Mouse (Mus musculus) cerebellum, adult 8-10 months (tissue): Measurements from ENCODE around the gene Entpd3.
"Not testable (repeated sequence)": the region's sequence is repeated elsewhere in the genome, so short reads cannot be mapped to it uniquely, and the experiment has no call there.

ENCODE experiments used
- DNase-seq: peaks from one replicate; pipeline ENCODE4 v3.0.0; 2022

The Entpd3 gene

GRCm38 (mm10) chr9:120539662-120540251 lies at the start of gene Entpd3:
Entpd3 (plus strand) TSS chr9:120539818.
- peak; percentile 5 for DNase-seq

DNA sequence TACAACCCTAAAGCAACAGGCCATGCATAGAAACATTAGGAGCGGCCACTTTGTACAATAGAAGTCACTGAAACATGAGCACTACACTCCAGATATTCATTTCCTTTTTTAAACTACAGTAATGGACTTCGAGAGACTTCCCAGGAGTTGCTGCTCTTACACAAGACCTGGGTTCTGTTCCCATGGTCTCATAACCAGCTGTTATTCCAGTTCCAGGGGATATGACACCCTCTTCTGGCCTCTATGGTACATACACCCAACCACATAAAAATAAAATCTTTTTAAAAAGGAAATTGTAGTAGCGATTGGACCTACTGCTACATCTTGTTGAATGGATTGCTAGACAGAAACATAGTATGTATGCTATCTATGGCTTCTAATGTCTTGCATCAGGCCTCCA lies 48.1 kb upstream of the Entpd3 start:
- DNase-seq, result no peak

DNA sequence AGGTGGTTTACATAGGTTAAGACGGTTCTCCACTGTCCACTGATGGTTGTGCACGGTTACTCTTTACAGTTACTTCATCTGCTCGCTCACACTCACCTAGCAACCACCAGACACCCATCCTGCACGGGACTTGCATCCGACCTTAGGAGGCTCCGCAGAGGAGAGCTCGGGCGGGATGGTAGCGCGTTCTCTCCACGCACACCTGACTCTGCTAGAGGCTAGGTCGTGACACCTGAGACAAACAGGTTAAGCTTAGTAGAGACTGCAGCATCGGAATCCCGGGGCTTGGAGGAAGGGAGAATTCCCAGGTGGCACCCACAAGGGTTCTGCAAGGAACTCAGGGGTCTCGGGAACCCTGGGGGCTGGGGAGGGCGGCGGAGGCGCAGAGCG lies 47.6 kb upstream of the Entpd3 start, which contains the start of gene Eif1b:
Gene Eif1b (plus strand): TSS at position 223 of the 390 bp plus-strand sequence.
- no peak for DNase-seq

DNA sequence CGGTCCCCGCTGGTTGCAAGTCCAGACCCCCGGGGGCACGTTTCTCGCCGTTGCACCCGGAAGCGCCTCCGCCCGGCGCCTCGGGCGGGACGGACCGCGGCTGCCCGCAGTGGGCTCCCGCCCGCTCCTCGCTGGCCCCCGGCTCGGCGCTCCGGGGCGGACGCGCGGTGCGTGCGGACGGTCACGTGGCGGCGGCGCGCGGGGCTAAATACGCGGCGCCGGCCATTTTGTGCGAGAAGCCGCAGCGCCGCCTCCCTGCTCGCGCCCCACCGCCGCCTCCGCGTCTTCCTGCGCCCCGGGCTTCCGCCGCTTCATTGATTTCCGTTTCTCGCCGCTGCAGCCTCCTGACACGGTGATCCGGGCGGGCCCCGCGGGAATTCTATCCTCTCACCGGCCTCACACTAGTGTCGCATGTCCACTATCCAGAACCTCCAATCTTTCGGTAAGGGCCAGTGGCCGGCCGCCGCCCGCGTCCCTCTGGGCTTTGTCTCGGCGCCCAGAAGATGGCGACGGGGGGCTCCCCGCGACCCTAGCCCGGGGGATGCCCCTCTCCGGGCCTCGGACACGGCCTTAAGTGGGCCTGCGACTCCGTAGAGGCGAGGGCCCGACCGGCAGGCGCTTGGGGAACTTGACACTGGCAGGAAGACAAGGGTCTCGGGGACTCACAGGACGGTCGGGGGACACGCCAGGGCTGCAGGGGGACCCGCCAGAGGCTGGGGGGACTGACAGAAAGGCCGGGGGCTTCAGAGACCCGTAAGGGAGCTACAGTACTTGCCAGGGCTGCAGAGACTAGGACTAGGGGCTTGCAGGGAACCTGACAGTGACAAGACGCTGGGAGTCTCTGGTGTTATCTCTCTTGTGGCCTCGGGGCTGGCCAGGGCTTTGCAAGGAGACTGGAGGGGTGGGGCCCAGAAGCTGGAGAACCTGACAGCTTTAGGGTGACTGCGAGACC lies 46.9 kb upstream of the Entpd3 start:
- peak; percentile 82 for DNase-seq

DNA sequence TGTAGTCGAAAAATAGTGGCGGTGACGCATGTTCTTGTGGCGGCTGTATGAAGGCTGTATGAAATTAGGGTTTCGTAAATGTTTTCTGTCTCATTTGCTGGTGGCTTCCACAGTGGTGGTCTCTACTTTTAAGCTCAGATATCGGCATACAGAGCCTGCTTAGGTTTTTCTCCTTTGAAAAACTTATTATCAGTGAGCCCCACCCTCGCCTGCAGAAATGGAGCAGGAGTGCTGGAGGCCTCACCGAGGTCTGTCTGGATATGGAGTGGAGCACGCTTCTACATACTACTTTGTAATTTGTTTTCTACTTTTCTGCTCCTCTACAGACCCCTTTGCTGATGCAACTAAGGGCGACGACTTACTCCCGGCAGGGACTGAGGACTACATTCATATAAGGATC lies 45.8 kb upstream of the Entpd3 start:
- DNase-seq, result no peak

DNA sequence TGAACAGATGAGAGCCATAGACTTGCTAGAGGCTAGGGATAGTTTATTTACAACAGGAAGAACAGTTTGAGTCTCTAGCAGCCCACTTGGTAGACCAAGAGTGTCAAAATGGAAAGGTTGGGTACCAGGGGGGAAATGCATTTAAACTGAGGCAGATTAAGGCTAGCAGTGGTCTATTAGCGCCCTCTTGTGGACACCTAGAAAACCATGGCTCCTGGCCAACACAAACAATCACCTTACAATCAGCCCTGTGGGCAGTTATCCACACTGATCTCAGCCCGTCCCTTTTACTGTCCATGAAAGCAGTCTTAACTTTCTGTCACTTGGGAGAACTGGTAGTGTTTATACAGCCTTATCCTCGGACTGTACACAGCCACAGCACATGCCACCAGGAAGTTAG lies 42.9 kb upstream of the Entpd3 start:
- peak; percentile 80 for DNase-seq

DNA sequence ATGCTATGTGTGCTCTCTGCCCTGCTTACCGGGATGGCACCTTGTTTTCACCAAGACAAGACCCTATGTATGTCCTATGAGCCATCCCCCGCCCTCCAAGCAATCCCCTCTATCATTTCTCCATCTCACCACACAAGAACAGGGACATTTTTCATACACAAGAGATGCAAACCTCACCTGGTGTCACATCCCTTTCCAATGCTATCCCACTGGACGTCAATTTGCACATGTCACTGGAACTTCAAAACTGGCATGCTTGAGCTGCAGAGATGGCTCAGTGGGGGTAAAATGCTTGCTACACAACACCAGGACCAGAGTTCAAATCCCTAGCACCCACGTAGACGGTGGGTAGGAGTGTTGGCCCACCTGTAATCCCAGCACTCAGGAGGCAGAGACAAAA lies 41.6 kb upstream of the Entpd3 start:
- no peak for DNase-seq

DNA sequence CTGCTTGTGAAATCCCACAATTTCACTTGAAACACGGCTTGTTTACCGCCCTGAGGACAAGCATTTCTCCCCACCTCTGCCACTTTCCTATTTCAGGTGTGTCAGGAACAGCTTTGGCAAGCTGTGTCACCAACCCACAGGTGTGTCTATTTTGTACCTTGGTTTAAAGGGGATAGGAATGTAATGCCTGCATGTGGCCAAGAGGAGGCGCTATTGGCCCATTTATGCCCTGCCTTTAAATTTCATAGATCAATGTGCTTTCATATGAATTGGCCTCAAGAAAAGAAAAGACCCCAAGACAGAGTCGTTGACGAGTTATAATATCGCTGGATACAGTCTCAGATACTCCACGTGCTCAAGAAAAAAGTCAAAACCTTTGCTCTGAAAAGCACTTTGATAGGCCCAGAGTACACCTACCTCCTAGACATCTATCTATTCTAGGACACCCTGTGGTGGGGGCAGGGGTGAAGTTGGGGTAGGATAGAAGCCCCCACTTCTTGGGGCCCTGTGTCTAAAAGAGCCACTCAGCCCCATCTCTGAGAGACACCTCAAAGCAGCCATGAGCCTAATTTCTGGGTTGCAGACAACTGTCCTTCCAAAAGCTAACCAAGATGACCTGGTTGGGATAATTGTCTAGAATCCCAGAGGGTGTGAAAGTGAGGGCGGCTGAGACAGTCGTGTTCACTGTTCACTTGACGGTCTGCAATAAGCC lies 38.3 kb upstream of the Entpd3 start:
- no peak for DNase-seq

GRCm38 (mm10) chr9:120502013-120502412 lies 37.6 kb upstream of the Entpd3 start:
- DNase-seq, result peak; percentile 77

- DNase-seq, result no peak
Measured at GRCm38 (mm10) chr9:120504423-120504822, 35.2 kb upstream of the Entpd3 start.

DNA sequence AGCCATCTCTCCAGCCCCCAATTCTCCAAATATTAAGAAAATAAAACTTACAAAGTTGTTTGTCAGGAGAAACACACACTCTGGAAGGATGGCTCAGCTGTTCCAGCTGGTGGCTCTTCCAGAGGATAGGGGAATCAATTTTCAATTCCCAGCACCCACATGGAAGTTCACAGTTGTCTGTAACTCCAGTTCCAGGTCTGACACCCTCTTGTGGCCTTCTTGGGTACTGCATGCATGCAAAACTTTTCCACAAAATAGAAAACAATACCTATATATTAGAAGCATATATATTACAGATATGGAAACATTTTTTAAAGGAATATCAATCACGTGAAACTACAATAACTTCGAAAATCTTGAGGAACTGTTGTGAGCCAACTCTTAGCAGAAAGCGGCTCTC lies 27.8 kb upstream of the Entpd3 start:
- DNase-seq, result no peak

- DNase-seq, result no peak
Measured at GRCm38 (mm10) chr9:120516720-120517119, 22.9 kb upstream of the Entpd3 start.

- no peak for DNase-seq
Measured at GRCm38 (mm10) chr9:120518946-120519345, 20.7 kb upstream of the Entpd3 start.

GRCm38 (mm10) chr9:120519469-120520125 lies 20.0 kb upstream of the Entpd3 start:
- no peak for DNase-seq

GRCm38 (mm10) chr9:120521161-120521560 lies 18.5 kb upstream of the Entpd3 start:
- DNase-seq, result no peak

- DNase-seq, result no peak
Measured at GRCm38 (mm10) chr9:120527270-120527669, 12.3 kb upstream of the Entpd3 start.

- no peak for DNase-seq
Measured at GRCm38 (mm10) chr9:120527919-120528318, 11.7 kb upstream of the Entpd3 start.

DNA sequence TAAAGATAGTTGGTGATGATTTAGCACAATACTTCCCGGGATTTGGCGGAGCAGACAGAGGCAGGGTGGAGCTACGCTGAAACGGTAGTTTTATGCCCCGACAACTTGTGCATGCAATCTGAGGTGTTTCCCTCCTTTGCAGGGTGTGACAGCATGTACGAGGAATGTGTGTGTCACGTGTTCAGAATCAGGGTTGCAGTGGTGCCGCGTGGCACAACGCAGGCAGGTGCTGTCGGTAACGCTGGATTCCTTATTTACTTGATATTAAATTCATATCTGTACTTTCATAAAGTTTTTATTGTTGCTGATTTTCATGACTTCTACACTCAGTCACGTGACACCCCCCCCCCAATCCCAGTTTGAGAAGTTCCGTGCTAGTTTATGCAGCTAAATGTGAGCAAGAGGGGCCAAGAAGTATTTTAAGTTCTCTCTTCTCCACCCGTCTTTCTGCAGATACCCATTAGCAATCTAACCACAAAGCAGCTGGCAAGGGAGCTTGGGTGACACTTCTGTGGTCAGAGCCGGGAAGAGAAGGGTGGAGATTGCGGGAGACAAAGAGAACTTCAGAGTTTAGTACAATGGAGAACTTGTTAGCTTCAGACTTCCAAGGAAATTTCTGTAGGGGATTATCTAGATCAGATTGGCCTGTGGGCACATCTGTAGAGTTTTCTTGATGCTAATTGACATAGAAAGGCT lies 10.7 kb upstream of the Entpd3 start:
- DNase-seq, result no peak

- no peak for DNase-seq
Measured at GRCm38 (mm10) chr9:120530471-120530870, 9.1 kb upstream of the Entpd3 start.

DNA sequence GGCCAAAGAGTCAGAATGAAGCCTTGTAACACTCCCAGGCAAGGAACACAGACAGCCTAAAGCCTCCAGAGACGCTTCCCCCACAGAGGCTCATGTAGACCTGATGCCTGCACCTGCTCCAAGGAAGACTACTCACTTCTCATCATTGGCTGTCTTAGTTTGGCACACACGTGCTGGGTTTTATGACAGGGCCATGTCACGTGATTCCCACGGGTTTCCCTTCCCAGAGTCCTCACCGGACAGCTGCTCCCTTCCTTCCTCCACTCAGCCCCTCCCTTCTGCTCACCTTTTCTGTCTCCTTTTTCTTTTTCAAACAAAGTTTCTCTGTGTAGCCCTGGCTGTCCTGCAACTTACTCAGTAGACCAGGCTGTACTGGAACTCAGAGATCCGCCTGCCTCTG lies 7.6 kb upstream of the Entpd3 start:
- no peak for DNase-seq

- DNase-seq, result no peak
Measured at GRCm38 (mm10) chr9:120532691-120533090, 6.9 kb upstream of the Entpd3 start.

DNA sequence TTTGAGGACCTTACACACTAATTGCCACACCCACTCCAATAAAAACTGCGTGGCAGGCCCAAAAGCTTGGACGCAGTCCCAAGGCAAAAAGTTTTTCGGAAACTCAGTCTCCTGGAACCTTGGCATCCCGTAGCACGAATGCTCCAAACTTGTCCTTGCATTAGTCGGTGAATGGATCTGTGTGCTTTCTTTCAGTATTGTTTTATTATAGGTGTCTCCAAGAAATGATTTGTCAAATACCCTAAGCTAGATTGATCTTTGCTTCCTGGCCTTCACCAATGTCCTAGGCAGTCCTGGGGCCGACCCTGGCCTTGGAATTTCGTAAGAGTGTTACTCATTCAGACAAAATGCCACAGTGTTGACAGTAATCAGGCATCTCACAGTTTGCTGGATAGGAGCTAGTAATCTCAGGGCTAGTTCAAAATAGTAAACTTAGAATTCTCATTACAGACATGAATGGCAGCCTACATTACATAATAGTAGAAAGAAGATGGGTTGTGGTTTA lies 6.1 kb upstream of the Entpd3 start:
- not testable (repeated sequence) for DNase-seq
